Mouse (Mus musculus) midbrain, embryonic 12.5 days (tissue): Measurements from ENCODE around the gene Mmd. TPM values are rescaled to one million over a fixed set of nuclear protein-coding genes. Genes with fewer than 3 reads are reported as not detected.

Source experiments
- ATAC-seq: fragments of 200-750 bp; cut with Nextera tagmentation; 2 replicates; pipeline ENCODE4 v1.8.0; 2017; ENCODE audit warnings: low read depth, moderate TSS enrichment, moderate library complexity; ENCODE audit not compliant: low FRiP score
- H3K27ac ChIP-seq: fragments of 300-500 bp; sonication (generic); replicated peaks from 2 replicates; pipeline ENCODE4 v1.5.1; 2016; ENCODE audit warnings: mild to moderate bottlenecking
- H3K27me3 ChIP-seq: fragments of 300-500 bp; sonication (generic); 2 replicates; pipeline ENCODE4 v1.6.1; 2016; ENCODE audit warnings: mild to moderate bottlenecking
- H3K36me3 ChIP-seq: fragments of 300-500 bp; sonication (generic); 2 replicates; pipeline ENCODE4 v1.6.1; 2016
- H3K4me1 ChIP-seq: fragments of 300-500 bp; sonication (generic); 2 replicates; pipeline ENCODE4 v1.6.1; 2016
- H3K4me2 ChIP-seq: fragments of 300-500 bp; sonication (generic); replicated peaks from 2 replicates; pipeline ENCODE4 v1.6.1; 2016; ENCODE audit warnings: mild to moderate bottlenecking, moderate library complexity
- H3K4me3 ChIP-seq: fragments of 300-500 bp; sonication (generic); 2 replicates; pipeline ENCODE4 v1.5.1; 2016; ENCODE audit warnings: mild to moderate bottlenecking
- H3K9ac ChIP-seq: fragments of 300-500 bp; sonication (generic); replicated peaks from 2 replicates; pipeline ENCODE4 v1.6.1; 2016; ENCODE audit warnings: mild to moderate bottlenecking, moderate library complexity
- H3K9me3 ChIP-seq: fragments of 300-500 bp; sonication (generic); 2 replicates; pipeline ENCODE4 v1.6.1; 2016; ENCODE audit warnings: mild to moderate bottlenecking
- WGBS: fragments of 180-500 bp; shearing (Covaris S2); methylation state at CpG from one replicate; pipeline ENCODE4 v1.1.7; 2016; 5-methylcytosine and 5-hydroxymethylcytosine counted together
- polyA plus RNA-seq: library from polyadenylated mRNA; unstranded; fragments of >200 nt; fragmentation: Nextera tagmentation; extraction: Ambion mirVana; gene quantifications from 2 replicates; pipeline ENCODE4 v1.2.1, GENCODE M21; 2016

Gene Mmd
- polyA plus RNA-seq, 1 experiment from 2014 or later = 62.2 TPM

- H3K9ac ChIP-seq = peak overlapping the region; percentile 90; the same call in 1 of the 2 replicates
- peak overlapping the region; percentile 89 for H3K4me2 ChIP-seq
- no peak overlapping the region for H3K27ac ChIP-seq
- no peaks in the 10 kb centered on the region for H3K36me3 ChIP-seq
- H3K4me3 ChIP-seq = peak overlapping the region; percentile 88
- no peak for ATAC-seq
- H3K27me3 ChIP-seq = no peaks in the 10 kb centered on the region
- no peaks in the 10 kb centered on the region for H3K9me3 ChIP-seq
- H3K4me1 ChIP-seq = peaks cover 22% of the 10 kb centered on the region
- WGBS = 69% methylated on average over 7 of the region's 7 CpGs
These were observed 1.5 kb downstream of the Mmd start for GRCm38 (mm10) chr11:90250730-90251129.

GRCm38 (mm10) chr11:90251923-90252322, 2.7 kb downstream of the Mmd start:
- Histone ChIP-seq H3K4me2 (no peak overlapping the region), H3K9me3 (no peaks in the 10 kb centered on the region), H3K27ac (no peak overlapping the region), H3K9ac (no peak overlapping the region), H3K27me3 (no peaks in the 10 kb centered on the region), H3K4me1 (peaks cover 22% of the 10 kb centered on the region), H3K4me3 (no peak overlapping the region), H3K36me3 (no peaks in the 10 kb centered on the region)
- 39% methylated on average over 2 of the region's 2 CpGs for WGBS
- ATAC-seq = no peak

- Histone ChIP-seq H3K27ac (no peak overlapping the region), H3K27me3 (no peaks in the 10 kb centered on the region), H3K4me2 (no peak overlapping the region), H3K4me3 (no peak overlapping the region), H3K9me3 (no peaks in the 10 kb centered on the region), H3K36me3 (no peaks in the 10 kb centered on the region), H3K4me1 (peaks cover 22% of the 10 kb centered on the region), H3K9ac (no peak overlapping the region)
- ATAC-seq = no peak
- WGBS = 80% methylated on average over 8 of the region's 8 CpGs
These were observed 3.1 kb downstream of the Mmd start for GRCm38 (mm10) chr11:90252366-90252765.

DNA sequence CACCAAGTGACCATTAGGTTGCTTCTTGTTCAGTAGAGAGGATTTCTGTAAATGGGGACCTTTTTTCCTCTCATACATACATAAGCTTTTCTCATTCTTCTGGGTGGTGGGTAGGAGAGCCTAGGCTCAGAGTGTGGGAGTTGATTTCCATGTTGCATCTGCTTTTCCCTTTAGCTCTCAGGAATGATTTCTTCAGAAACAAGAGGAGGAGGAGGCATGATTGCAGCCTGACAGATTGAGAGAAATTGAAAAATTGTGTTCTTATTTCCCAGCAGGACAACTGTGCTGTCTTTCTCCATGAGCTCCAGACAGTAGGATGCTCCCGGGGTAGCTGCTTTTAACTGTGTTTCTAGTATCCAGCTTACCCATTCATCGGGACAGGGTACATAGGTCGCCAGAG, 5.3 kb downstream of the Mmd start:
- no peak for ATAC-seq

GRCm38 (mm10) chr11:90255687-90256086, 6.4 kb downstream of the Mmd start:
- Histone ChIP-seq H3K9ac (no peak overlapping the region), H3K27me3 (no peaks in the 10 kb centered on the region), H3K27ac (no peak overlapping the region), H3K4me2 (no peak overlapping the region), H3K9me3 (no peaks in the 10 kb centered on the region), H3K4me3 (no peak overlapping the region), H3K36me3 (peaks cover 16% of the 10 kb centered on the region), H3K4me1 (peaks cover 8% of the 10 kb centered on the region)
- WGBS = 82% methylated on average over 6 of the region's 6 CpGs
- ATAC-seq = no peak

More for the DNA sequence above, 5.3 kb downstream of the Mmd start:
- WGBS = 90% methylated on average over 3 of the region's 3 CpGs
- H3K27me3 ChIP-seq = no peaks in the 10 kb centered on the region
- H3K4me2 ChIP-seq = no peak overlapping the region
- no peaks in the 10 kb centered on the region for H3K9me3 ChIP-seq
- no peak overlapping the region for H3K4me3 ChIP-seq
- 0 out of 2 replicates have a peak, but pooled peaks cover 5% of the 10 kb centered on the region for H3K36me3 ChIP-seq
- peaks cover 17% of the 10 kb centered on the region for H3K4me1 ChIP-seq
- no peak overlapping the region for H3K9ac ChIP-seq
- H3K27ac ChIP-seq = no peak overlapping the region

DNA sequence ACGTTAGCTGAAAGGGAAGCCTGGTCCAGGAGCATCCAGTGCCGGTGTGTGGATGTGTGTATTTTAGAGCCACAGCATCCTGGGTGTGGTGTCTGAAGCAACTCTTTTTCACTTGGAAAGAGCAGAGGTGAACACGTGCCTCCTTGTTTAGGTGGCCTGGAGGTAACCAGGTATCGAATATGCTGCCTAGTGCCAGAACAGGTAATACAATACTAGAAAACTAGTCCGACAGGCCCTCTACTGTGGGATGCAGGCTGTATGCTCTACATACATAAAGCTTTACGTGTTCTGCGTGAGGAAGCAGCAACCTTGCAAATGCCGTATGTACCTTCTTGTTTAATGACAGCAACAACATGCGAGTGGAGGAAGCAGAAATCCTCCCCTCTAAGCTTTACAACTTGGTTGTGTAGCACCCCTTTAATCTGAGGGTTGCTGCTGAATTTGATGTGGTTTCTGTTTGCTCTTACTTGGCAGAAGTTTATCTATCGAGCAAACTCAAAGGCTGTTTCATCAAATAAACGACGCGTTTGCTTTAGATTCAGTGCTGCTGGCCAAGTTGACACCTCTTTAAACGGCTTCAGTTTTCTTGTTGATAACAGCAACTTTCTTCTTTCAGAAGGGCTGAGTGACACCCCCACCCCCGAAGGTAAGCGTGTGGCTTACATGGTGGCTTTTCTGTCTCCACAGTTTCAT, 7.7 kb downstream of the Mmd start:
- Histone ChIP-seq H3K27ac (no peak overlapping the region), H3K4me2 (no peak overlapping the region), H3K9me3 (no peaks in the 10 kb centered on the region), H3K36me3 (peaks cover 27% of the 10 kb centered on the region), H3K4me1 (peaks cover 5% of the 10 kb centered on the region), H3K4me3 (no peak overlapping the region), H3K27me3 (no peaks in the 10 kb centered on the region), H3K9ac (no peak overlapping the region)
- 92% methylated on average over 16 of the region's 16 CpGs for WGBS
- no peak for ATAC-seq

GRCm38 (mm10) chr11:90258321-90258927, 9.2 kb downstream of the Mmd start:
- H3K27me3 ChIP-seq = no peaks in the 10 kb centered on the region
- peaks cover 41% of the 10 kb centered on the region for H3K36me3 ChIP-seq
- no peak overlapping the region for H3K4me2 ChIP-seq
- H3K4me1 ChIP-seq = no peaks in the 10 kb centered on the region
- H3K9ac ChIP-seq = no peak overlapping the region
- H3K27ac ChIP-seq = no peak overlapping the region
- H3K4me3 ChIP-seq = no peak overlapping the region
- no peak for ATAC-seq
- no peaks in the 10 kb centered on the region for H3K9me3 ChIP-seq
- 84% methylated on average over 10 of the region's 10 CpGs for WGBS

DNA sequence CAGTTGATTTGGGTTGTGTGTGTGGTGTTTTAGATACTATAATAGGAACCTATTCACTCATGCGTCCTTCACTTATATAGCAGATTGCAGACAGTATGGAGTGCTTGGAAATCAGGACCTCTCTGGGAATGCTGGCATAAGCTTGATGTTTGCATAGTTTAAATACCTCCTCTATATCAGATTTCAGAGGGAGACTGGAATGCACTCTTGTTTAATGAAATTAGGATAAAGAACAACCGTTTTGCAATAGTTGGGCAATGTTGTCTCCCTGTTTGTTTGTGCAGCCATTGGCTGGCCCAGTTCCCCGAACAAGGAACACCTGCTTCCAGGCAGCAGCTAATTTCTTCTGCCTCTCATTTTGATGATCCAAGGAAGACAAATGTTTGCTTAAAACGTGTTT, 9.8 kb downstream of the Mmd start:
- H3K9ac ChIP-seq = no peak overlapping the region
- H3K9me3 ChIP-seq = no peaks in the 10 kb centered on the region
- no peaks in the 10 kb centered on the region for H3K27me3 ChIP-seq
- H3K4me3 ChIP-seq = no peak overlapping the region
- no peak for ATAC-seq
- H3K27ac ChIP-seq = no peak overlapping the region
- WGBS = 69% methylated on average over 4 of the region's 4 CpGs
- no peaks in the 10 kb centered on the region for H3K4me1 ChIP-seq
- no peak overlapping the region for H3K4me2 ChIP-seq
- H3K36me3 ChIP-seq = peaks cover 48% of the 10 kb centered on the region

DNA sequence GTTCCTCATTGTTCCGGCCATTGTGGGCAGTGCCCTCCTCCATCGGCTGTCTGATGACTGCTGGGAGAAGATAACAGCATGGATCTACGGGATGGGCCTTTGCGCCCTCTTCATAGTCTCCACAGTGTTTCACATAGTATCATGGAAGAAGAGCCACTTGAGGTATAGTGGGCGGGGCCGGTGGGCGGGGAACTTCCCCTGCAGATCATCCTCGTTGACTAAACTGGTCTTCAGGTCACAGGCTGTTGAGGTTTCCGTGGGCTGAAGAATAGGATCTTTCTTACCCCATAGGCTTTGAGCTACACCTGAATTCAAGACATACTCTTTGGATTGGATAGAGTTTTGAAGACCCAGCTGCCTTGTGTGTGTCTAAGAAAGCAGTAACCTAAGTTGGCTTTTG, 10.6 kb downstream of the Mmd start:
- Histone ChIP-seq H3K4me3 (no peak overlapping the region), H3K9me3 (no peaks in the 10 kb centered on the region), H3K4me1 (no peaks in the 10 kb centered on the region), H3K4me2 (no peak overlapping the region), H3K36me3 (peaks cover 55% of the 10 kb centered on the region), H3K9ac (no peak overlapping the region), H3K27ac (no peak overlapping the region), H3K27me3 (no peaks in the 10 kb centered on the region)
- ATAC-seq = no peak
- 86% methylated on average over 9 of the region's 9 CpGs for WGBS

DNA sequence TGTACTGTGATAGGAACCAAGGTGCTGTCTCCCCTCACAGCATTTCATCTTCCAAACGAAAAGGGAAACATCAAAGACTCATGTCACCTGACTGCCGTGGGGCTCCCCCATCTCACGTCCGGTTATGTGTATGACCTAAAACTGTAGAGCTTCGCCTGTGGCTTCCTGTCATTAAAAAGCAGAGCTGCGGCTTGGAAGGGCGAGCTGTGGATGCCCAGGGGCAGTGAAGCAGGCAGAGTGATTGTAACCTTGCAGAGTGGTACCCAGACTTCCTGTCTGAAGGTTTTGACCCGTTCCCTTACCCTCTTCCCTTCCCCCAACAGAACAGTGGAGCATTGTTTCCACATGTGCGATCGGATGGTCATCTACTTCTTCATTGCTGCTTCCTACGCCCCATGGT, 14.9 kb downstream of the Mmd start:
- peaks cover 5% of the 10 kb centered on the region; the same call in 1 of the 2 replicates for H3K4me1 ChIP-seq
- WGBS = 91% methylated on average over 11 of the region's 11 CpGs
- H3K27ac ChIP-seq = no peak overlapping the region
- no peak for ATAC-seq
- H3K27me3 ChIP-seq = no peaks in the 10 kb centered on the region
- H3K4me3 ChIP-seq = no peak overlapping the region
- H3K9me3 ChIP-seq = no peaks in the 10 kb centered on the region
- H3K9ac ChIP-seq = no peak overlapping the region
- H3K4me2 ChIP-seq = no peak overlapping the region
- peaks cover 74% of the 10 kb centered on the region for H3K36me3 ChIP-seq

GRCm38 (mm10) chr11:90265581-90265980, 16.3 kb downstream of the Mmd start:
- Histone ChIP-seq H3K4me3 (no peak overlapping the region), H3K4me1 (peaks cover 12% of the 10 kb centered on the region; the same call in 1 of the 2 replicates), H3K36me3 (peaks cover 64% of the 10 kb centered on the region), H3K27me3 (no peaks in the 10 kb centered on the region), H3K27ac (no peak overlapping the region), H3K4me2 (no peak overlapping the region), H3K9me3 (no peaks in the 10 kb centered on the region), H3K9ac (no peak overlapping the region)
- 90% methylated on average over 7 of the region's 7 CpGs for WGBS
- no peak for ATAC-seq

DNA sequence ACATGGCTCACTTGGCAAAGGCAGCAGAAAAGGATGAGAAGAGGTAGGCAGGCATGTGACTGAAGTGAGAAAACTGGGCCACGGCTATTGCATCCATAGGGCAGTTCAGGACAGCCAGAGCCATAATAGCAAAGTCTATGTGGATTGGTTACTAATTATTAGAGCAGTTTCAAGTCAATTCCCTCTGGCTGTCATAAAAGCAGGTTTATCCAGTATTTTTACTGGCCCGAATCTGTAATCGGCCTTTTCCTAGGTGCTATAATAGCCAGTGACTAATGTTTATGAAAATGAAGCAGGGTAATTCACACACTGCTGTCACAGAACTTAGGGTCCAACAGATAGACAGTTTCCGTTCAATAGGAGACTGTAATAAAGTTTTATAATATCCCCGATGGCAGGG, 19.7 kb downstream of the Mmd start:
- H3K27me3 ChIP-seq = no peaks in the 10 kb centered on the region
- no peak overlapping the region for H3K27ac ChIP-seq
- H3K36me3 ChIP-seq = peaks cover 48% of the 10 kb centered on the region
- no peak for ATAC-seq
- 79% methylated on average over 5 of the region's 5 CpGs for WGBS
- H3K4me3 ChIP-seq = no peak overlapping the region
- peaks cover 12% of the 10 kb centered on the region; the same call in 1 of the 2 replicates for H3K4me1 ChIP-seq
- no peak overlapping the region for H3K9ac ChIP-seq
- H3K9me3 ChIP-seq = no peaks in the 10 kb centered on the region
- H3K4me2 ChIP-seq = no peak overlapping the region
